Mouse (Mus musculus) adrenal gland, adult 2 months (tissue): ENCODE data around the gene Ap3d1. TPM values are rescaled to one million over a fixed set of nuclear protein-coding genes. Genes with fewer than 3 reads are reported as not detected.
A peak's percentile ranks its signal among the peaks of the same experiment; 100 is the strongest.

Source experiments
- DNase-seq: peaks from one replicate; pipeline ENCODE4 v3.0.0; 2021
- polyA plus RNA-seq: library from polyadenylated mRNA; depleted of rRNA; stranded (reverse); fragments of >200 nt; gene quantifications from 2 replicates; pipeline ENCODE4 v1.2.3, GENCODE M21; 2012
- total RNA-seq, 2 experiments: library from RNA; stranded (reverse); gene quantifications; 2 replicates each; pipeline ENCODE4 v1.2.3; 2021

Gene Ap3d1
- total and polyA plus RNA-seq, 3 experiments = 85.6 to 131 (median 104) TPM

DNA sequence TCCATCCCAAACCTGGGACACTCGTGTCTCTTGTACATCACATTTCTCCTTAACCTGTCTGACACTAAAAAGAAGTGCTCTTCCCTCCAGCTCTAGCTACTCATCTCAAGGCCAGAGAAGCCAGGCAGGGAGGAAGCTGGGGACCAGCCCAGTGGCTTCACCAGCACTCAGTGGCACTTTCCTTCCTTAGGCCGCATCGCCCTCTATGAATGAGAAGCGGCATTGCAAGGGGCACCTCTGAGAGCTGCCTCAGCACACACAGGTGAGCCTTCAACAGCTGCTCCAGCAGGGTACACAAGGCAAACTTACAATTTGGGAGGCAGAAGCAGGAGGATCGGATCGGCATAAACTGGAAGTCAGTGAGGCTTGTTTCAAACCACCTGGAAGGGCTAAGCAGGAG is 57.9 kb downstream of the Ap3d1 start:
- DNase-seq = peak; percentile 80

DNA sequence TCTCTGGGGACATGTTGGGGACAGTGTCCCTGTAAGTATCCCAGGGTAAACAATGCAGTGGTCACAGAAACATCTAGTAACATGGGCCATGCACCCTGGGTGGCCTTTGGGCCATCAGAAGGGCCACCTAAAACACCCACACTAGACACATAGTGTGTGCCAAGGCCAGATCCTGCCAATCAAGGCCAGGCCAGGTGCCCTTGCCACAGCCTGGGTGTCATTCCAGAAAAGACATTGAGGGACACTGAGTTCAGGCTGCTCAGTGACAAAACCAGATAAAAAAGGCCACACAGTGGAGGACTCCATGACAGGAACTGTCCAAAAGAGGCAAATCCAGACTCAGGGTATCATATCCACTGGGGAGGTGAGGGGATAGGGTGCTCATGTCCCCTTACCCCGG is 58.4 kb downstream of the Ap3d1 start:
- DNase-seq = peak; percentile 55

DNA sequence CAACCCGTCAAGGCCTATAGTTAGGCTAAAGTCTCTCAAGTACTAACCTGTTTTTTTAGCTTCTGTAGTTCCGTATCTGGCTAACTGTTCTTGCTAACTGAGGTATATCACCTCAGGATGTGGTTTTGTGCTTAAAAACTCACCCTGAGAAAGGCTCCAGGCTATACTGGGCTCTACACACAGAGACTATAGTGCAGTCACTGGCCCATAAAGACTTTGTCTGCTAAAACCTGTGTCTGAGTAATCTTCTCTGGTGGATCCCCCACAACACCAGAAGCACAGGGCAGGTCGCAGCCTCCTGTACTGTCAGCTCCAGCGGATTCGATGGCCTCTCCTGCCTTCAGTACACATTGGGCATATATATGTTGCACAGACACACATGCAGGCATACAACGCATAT is 60.1 kb downstream of the Ap3d1 start:
- DNase-seq = no peak

DNA sequence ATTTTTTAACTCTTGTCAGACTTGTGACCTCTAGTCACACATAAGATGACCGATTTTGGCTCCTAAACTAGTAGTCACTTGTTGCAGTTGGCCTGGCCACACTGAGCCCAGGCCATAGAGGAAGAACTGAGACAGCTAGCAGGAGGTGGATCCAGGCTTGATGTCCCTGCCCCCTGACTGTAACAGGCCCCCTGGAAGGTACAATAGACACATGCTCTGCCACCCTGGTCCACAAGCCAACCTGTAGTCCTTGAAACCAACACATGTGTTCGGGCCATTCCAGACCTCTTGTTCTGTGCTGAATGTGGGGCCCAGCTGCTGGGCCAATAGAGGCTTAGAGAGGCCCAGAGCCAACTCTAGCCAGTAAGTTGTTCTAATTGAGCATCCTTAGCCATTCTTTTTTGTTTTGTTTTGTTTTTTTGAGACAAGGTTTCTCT is 61.8 kb downstream of the Ap3d1 start:
- no peak for DNase-seq

DNA sequence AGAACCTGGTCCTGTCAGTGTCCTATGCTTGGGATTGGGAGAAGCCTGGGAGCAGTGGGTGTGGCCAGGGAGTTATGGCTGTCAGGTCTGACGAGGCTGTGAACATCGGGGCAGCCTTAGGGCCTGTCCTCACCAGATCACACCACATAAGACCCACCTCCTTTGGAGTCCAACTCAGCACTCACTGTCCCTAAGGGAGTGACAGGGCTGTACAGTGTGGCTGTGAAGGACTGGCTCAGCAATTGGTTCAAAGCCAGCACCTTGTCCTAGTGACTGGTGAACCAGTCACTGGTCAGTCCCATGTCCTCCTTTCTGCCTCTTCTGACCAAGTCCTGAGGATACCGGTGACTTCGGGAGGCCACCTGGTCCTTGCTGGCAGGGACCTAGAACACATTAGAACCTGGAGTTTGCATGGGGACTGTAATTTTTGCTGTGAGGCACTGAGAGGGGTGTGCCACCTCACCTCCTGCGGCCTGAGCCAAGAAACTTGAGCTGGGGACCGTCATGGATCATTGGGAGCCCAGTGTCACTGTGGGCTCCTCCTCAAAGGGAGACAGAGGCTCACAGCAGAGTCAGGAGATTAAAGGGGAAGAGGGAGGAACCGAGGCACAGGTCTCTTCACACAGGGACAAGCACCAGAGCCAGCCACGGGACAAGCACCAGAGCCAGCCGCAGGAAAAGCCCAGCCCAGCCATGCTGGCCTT is 62.4 kb downstream of the Ap3d1 start:
- peak; percentile 64 for DNase-seq

DNA sequence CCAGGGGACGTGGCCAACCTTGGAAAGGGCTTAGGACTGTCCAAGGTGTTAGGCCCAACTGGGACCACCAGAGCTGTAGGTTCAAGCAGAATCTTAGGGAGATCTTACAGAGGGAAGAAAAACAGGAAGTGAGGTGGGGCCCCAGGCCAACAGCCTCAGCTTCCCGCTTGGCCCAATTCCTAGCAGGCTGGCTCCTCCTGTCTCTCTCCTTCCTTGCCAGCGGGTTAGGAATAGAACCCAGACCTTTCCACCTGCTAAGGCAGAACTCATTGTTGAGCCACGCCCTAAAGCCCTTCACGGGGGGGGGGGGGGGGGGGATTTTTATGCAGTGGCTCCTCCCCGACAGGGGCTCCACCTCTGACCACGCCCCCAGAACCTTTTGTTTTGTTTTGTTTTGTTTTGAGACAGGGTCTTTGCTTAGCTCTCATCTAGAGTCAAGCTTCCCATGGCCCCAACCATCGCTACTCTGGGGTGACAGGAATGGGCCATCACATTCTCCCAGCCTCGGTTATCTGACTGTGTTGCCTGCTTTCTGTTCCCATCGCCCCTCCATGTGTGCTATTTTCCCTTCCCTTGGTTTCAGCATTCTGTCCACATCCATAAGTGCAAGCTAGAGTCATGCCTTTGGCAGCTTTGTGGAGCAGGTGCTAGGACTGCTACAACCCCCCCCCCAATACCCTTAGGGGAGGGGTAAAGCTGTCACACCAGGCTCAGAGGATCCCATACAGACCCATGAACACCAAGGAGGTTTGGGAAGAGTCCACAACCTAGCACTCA is 63.3 kb downstream of the Ap3d1 start:
- DNase-seq = no peak

DNA sequence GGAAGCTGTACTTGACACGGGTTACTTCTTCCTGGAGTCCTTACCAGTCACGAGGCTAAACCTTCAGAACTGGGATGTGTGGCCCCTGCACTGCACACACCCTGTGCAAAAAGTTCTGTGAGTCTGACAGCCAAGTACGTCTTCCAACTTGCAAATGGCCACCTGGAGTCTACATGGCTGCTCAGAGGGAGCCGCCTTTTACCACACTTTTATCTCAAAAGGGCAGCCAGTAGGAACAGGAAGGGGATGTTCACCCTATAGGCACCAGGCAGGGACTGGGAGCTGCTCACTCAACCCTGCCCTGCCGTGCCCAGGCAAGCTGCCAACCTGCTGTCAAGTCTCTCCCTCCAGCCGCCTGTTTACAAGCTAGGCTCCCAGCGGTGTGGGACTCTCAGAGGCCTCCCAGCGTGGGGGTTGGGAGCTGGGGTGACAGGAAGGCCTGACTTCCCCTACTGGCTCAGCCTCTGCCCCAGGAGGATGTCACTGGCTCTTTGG is 64.1 kb downstream of the Ap3d1 start, which contains the start of gene Mknk2:
TSS of gene Mknk2 (minus strand) at position 171 of the 495 bp plus-strand sequence.
- DNase-seq = peak; percentile 96

DNA sequence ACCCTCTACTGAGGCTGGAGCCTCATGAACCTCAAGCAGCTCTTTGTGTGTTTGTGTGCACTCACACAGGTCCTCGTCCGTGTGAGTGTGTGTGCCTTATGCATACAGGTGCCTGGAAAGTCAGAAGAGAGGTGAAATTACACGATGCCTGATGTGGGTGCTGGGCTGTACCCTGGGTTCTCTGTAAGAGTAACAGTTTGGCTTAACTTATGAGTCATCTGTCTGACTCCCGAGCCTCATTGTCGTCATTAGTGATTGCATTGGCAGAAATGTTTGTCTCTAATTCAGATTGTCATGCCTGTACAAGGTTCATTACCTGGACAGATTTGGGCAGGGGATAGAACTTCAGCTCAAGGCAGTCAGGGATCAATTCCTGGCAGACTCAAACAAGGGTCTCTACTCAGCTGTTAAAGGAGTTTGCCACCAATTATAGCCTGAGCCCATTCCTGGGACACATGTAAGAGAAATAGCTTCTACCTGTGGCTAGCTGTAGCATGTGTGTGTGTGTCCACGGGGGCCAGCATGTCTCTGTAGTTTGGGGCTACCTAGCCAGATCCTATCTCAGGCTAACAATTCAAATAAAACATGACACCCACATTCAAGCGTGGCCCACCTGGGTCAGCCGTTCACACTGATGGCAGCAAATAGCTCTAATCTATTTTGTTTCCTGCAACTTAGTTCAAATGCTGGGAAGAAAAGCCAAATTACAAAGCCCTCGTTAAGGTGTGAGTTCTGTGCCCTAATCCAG is 64.8 kb downstream of the Ap3d1 start:
- DNase-seq = peak; percentile 63

DNA sequence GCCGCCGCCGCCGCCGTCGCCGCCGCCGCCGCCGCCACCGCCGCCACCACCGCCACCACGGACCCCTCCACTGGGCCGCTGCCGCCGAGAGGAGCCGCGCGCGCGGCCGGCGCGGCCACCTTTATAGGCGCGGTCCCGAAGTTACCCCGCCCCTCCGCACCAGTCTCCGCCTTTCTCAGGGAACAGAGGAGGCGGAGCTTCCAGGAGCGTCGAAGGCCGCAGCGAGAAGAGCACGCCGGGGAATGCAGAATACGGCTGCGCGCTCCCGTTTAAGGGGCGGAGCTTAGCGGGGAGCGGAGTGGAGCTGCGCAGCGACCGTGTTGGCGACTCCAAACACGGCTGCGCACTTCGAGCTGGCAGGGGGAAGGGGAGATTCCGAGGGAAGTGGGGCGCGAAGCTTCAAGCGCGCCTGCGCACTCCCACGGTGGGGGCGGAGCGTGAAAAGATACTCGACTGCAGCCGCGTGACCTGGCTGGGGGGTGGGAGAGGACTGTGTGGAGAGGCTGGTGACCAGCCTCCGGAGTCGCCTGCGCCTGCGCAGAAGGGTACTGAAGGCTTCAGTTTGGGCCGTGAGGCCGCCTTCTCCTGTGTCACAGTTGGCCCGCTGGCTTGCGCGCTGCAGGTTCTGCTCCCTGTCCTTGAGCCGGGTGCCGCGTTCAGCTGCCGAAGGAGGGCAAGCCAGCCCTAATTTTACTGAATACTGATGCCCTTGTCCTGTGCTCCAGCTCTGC is 65.7 kb downstream of the Ap3d1 start:
- DNase-seq = peak; percentile 100

DNA sequence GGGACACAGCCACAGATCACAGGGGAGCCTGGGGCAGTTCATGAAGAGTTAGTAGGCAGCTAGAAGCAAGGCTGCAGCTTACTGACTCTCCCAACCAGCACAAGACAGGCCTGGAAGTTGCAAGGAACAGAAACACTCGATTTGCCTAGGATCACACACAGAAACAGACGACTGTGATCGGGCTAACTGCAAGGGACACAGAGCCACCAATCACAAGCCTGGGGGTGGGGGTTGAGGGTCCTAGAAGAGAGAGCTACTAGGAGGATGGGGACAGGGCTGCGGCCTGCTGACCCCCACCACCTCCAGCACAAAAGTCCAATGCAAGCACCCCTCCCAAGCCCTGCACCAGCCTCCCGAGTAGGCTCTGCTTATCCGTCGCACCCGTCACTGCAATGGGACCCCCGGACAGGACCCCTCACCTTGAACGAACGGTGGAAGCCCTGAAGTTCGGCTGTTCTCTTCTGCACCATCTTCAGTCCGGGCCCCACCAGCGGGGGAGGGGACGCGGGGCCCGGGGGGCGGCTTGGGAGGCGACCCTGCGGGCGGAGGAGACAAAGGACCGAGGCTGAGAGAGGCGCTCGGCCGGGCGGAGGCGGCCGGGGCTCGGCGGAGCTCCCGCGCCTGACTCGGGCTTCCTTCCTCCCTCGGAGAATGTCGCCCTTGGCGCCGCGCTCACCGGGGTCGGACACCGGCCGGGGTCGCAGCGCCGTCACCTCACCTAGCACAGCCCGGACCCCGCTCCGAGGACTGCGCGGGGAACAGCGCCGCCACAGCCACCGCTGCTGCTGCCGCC is 66.5 kb downstream of the Ap3d1 start:
- peak; percentile 46 for DNase-seq

DNA sequence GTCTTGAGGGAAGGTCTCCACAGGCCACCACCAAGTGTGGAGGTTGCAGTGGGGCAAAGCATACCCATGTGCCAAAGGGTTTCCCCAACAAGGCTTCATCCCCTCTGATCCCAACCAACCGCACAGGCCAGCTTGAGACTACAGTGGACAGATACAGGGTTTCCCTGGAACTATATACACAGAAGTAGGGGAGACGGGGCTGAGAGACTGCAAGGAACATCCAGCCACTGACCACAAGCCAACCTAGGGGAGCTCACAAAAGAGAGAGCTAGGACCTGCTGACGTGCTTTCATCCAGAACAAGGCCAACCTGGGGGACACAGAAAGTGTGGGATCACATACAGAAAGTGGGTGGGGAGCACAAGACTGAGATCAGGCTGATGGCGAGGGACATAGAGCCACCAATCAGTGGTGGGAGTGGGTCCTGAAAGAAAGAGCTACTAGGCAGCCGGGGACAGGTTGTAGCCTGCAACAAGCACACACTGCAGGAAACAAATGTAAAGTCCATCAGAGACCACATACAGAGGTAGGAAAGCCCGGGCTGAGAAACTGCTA is 67.1 kb downstream of the Ap3d1 start:
- DNase-seq = peak; percentile 35

DNA sequence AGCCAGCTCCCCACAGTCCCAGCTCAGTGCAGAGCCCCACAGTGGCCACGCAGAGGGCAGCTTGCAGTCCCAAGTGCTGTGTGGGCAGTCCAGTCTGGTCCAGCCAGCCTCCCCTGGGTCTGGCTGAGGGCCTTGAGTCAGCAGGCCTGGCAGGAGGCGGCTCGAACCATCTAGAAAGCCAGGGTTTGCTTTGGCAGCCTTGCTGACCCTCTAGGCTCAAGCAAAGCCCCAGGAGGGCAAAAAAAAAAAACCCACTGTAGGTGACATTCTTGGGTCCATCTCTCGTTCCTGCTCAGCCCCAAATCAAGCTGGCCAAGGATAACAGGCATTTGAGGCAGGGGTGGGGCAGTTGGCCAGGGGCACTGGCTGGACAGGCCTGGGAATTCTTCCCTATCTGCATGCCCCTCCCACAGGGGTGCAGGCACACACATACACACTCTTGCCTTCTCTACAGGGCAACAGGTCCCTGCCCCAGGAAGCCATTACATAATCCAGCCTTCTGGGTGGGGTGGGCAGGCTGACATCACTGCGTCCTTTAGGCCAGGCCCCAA is 67.8 kb downstream of the Ap3d1 start:
- DNase-seq = peak; percentile 74

DNA sequence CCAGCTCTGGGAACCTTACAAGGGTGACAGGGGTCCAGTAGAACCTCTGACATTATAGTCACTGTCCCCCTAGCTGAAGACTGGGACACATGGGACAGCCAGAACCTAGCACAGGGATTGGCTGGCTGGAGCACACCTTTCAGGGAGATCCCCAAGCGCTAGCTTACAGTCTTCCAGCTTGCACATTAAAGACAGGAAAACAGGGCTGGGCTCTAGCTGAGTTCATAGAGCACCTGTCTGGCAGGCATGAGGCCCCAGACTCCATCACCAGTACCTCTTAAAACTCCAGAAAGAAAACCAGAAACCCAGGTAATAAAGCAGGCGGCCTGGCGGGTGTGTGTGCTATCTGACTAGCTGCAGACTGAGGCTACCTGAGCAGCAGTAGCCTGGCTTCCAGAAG is 68.4 kb downstream of the Ap3d1 start:
- no peak for DNase-seq

DNA sequence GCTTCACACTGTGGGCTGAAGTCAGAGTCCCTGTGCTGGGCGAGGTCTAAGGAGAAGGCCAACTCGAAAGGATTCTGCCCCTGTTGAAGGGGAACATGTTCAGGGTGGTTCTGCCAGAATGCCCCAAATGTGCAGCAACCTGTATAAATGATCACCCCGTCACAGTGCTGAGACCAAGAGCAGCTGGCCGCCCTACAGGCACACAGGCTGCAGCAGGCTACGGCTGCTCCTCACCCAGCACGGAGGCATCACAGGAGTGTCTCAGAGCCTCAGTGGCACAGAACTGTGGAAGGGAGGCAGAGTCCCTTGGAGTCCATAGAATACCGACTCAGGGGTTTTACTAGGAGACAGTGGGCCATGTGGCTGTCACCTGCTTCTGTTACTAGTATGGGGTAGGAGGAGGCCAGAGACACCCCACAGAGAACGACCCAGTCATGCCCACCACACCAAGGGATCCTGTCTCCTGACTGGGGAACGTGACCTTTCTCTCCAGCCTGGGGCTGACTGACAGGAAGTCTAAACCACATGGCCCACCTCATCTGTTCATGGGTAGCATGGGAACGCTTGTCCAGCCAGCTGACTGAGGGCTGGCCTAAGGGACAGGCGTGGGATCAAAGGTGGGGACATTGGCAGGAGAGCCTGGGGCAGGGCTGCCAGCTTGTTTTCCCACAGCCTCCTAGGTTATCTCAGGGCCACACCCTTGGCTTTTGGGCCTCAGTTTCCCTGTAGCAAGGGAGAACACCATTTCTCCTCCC is 70.0 kb downstream of the Ap3d1 start:
- DNase-seq = peak; percentile 31

DNA sequence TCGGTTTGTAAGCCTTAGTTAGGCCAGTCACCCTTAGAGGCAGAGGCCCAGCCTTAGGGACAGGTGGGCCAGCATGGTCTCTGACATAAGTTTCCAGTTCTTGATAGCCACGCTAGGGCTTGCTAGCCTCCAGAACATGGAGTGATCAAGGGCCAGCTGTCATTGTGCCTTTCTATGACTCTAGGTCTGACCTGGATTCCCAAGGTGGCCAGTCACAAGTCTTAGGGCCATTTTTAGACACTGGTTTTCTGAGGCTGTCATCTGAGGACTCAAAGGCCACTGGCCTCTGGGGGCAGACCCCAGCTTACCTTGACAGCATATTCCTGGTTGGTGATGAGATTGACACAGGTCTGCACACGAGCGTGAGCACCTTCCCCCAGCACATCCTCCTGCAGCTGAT is 70.8 kb downstream of the Ap3d1 start:
- no peak for DNase-seq

DNA sequence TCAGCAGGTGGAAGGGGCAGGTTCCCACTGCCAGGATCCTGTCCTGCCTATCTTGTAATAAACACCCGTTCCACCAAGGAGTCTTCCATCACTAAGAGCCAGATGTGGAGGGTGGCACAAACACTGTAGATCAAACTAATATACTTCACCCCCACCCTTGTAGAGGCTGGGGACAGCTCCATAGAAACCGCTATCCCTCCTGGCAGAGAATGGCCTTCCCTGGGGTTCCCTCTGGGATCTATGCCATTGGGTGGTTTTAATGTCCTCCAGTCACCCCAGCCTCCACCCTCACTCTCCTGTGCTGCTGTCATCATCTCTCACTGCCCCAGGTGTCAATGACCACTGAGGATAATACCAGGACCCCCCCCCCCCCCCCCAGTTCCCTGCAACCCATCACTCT is 71.5 kb downstream of the Ap3d1 start:
- DNase-seq = no peak

DNA sequence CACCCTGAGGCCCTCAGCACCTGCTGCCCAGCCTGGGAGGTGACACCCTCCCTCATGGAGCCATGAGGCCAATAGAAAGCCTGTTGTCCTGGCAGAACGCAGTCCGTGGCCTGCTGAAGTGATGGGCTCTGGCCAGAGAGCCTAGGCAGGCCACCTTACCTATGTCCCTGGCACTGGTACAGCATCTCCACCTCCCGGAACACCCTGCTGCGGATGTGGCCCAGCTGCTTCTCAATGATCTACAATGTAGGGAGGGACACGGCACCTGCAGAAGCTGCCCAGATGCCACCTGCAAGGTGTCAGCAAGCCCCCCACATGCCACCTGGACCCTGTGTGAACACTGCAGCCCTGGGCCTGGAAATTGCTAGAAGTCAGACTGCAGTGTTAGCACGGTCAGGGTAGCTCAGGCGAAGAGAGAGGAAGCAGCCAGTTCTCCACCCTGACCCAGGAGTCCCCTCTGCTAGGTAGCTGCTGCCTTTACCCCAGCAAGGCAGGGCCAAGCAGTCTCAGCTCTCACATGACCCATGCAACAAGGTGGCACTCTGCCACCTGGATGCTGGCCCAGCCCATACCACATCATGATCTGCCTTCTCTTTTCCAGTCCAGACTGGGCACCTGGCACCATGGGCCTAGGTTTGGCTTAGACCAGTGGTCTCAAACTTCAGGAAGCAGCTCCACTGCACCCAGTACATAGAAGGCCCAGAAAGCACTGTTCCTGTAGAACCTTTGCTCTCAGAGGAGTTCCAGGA is 72.2 kb downstream of the Ap3d1 start:
- peak; percentile 72 for DNase-seq

DNA sequence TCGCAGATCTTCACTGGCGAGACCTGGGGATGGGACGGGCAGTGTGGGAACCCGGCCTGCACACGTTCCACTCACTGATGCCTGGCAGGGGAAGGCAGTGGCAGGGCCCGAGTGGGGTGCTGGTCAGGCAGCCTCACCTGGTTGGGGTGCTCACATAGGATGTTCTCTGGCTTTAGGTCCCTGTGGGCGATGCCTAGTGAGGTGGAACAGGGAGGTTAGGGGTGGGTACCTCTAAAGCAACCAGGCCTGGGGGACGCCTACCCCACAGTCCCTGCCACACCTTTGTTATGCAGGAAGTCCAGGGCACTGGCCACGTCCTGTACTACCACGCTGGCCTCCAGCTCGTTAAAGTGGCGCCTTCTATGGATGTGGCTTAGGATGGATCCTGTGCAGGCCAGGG is 73.0 kb downstream of the Ap3d1 start:
- DNase-seq = no peak

DNA sequence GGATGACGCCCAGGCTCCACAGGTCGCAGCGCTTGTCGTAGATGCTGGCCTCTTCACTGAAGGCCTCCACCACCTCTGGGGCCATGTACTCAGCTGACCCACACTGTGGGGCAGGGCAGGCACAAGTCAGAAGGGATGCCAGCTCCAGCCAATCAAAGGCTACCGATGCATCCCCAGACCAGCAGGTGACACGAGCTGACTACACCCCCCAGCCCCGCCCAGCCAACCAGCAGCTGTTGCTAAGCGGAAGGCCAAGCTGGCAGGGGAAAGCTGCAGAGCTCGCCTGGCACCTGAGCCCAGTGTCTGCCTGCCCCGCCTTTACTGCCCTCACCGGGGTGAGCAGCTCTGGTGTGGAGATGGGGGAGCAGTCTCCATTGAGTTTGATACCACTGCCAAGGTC is 73.5 kb downstream of the Ap3d1 start:
- DNase-seq = no peak
